Mouse (Mus musculus): ENCODE measurements at regions not wholly inside any gene's neighbourhood (a gene's known extent, or its start where the extent isn't known, plus 50 kb on each side); places are given as distances from the start of the nearest gene placed in this dataset.

DNA sequence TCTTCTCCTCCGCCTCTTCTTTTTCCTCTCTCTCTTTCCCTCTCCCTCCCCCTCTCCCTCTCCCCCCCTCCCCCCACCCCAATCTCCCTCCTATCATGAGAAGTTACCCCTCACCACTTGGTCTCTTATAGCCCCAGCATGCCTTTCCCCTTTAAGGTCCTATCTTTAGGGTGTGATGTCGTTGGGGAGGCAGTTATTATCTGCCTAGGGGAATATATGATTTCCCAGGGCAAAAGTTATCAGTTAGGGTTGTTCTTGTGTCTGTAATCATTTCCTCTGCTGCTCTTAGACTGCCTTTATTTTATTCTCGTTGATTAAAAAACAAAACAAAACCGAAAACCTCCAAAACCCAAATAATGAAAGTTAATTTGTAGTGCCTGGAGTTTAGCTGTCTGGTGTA, 63.2 kb upstream of the Smox start:
- no peak for TF ChIP-seq CTCF (IDR thresholded peaks at IDR 0.05; ENCODE audit: low read depth, low read length)
- TF ChIP-seq POLR2A (IDR thresholded peaks at IDR 0.05; ENCODE audit: extremely low read depth, insufficient read depth, low read length): no peak
